Mouse (Mus musculus) forebrain, embryonic 11.5 days (tissue): Measurements from ENCODE around the gene Acadsb. TPM values are rescaled to one million over a fixed set of nuclear protein-coding genes. Genes with fewer than 3 reads are reported as not detected.

Source experiments
- ATAC-seq: fragments of 200-750 bp; cut with Nextera tagmentation; replicated peaks from 2 replicates; pipeline ENCODE4 v1.8.0; 2017; ENCODE audit warnings: moderate TSS enrichment; ENCODE audit not compliant: low FRiP score
- DNase-seq: peaks from one replicate; pipeline ENCODE4 v3.0.0-alpha.2; 2017; ENCODE audit warnings: low spot score
- H3K27ac ChIP-seq: fragments of 300-500 bp; sonication (generic); 2 replicates; pipeline ENCODE4 v1.5.1; 2014; ENCODE audit warnings: low read depth, low read length
- H3K27me3 ChIP-seq: fragments of 300-500 bp; sonication (generic); 2 replicates; pipeline ENCODE4 v1.6.1; 2014; ENCODE audit warnings: mild to moderate bottlenecking, low read length, mixed read lengths; ENCODE audit not compliant: control insufficient read depth, insufficient read depth
- H3K36me3 ChIP-seq: fragments of 300-500 bp; sonication (generic); 2 replicates; pipeline ENCODE4 v1.6.1; 2014; ENCODE audit warnings: mild to moderate bottlenecking, low read length, moderate library complexity, mixed read lengths; ENCODE audit not compliant: control insufficient read depth, insufficient read depth
- H3K4me1 ChIP-seq: fragments of 300-500 bp; sonication (generic); replicated peaks from 2 replicates; pipeline ENCODE4 v1.6.1; 2014; ENCODE audit warnings: low read length, mixed read lengths; ENCODE audit not compliant: control insufficient read depth, insufficient read depth
- H3K4me2 ChIP-seq: fragments of 300-500 bp; sonication (generic); 2 replicates; pipeline ENCODE4 v1.6.1; 2014; ENCODE audit warnings: low read depth, mild to moderate bottlenecking, low read length, moderate library complexity, mixed read lengths; ENCODE audit not compliant: severe bottlenecking
- H3K4me3 ChIP-seq: fragments of 300-500 bp; sonication (generic); 2 replicates; pipeline ENCODE4 v1.5.1; 2014; ENCODE audit warnings: low read depth, low read length
- H3K9ac ChIP-seq: fragments of 300-500 bp; sonication (generic); 2 replicates; pipeline ENCODE4 v1.6.1; 2014; ENCODE audit warnings: low read length
- H3K9me3 ChIP-seq: fragments of 300-500 bp; sonication (generic); 2 replicates; pipeline ENCODE4 v1.6.1; 2016; ENCODE audit warnings: low read length, mixed read lengths; ENCODE audit not compliant: control insufficient read depth
- WGBS: fragments of 180-500 bp; shearing (Covaris S2); extraction: QIAGEN DNeasy Blood & Tissue Kit; methylation state at CpG from one replicate; pipeline ENCODE4 v1.1.7; 2014; 5-methylcytosine and 5-hydroxymethylcytosine counted together
- polyA plus RNA-seq: library from polyadenylated mRNA; unstranded; fragments of >200 nt; fragmentation: Nextera tagmentation; extraction: Ambion mirVana; gene quantifications from 2 replicates; pipeline ENCODE4 v1.2.1, GENCODE M21; 2014

The Acadsb gene
- 74.1 and 74.6 TPM in 2 replicates for polyA plus RNA-seq

- peak; percentile 98 for ATAC-seq
- Histone ChIP-seq H3K4me3 (peak within 1 kb of the TSS; percentile 94), H3K4me2 (peak within 1 kb of the TSS; percentile 81), H3K9ac (peak within 1 kb of the TSS; percentile 94), H3K36me3 (no peaks in the 10 kb centered on the region), H3K27ac (0 out of 2 replicates have a peak within 1 kb of the TSS, but pooled peaks have one; percentile 25), H3K27me3 (no peaks in the 10 kb centered on the region), H3K4me1 (peaks cover 11% of the 10 kb centered on the region; the same call in 1 of the 2 replicates), H3K9me3 (no peaks in the 10 kb centered on the region)
- under 1% methylated on average over 42 of the region's 42 CpGs for WGBS
- DNase-seq = peak; percentile 97
Measured at GRCm38 (mm10) chr7:131410416-131411058, at the start of gene Acadsb, which contains the start of gene Ikzf5. Gene Acadsb (plus strand): TSS chr7:131410601. Gene Ikzf5 (minus strand): TSS chr7:131410521.

GRCm38 (mm10) chr7:131362269-131362614 is 48.2 kb upstream of the Acadsb start:
- Histone ChIP-seq H3K9me3 (no peaks in the 10 kb centered on the region), H3K27me3 (no peaks in the 10 kb centered on the region), H3K36me3 (no peaks in the 10 kb centered on the region; the same call in 1 of the 2 replicates), H3K9ac (peak overlapping the region; percentile 96), H3K27ac (peak overlapping the region; percentile 70), H3K4me1 (peaks cover 5% of the 10 kb centered on the region; the same call in 1 of the 2 replicates), H3K4me3 (peak overlapping the region; percentile 78), H3K4me2 (peak overlapping the region; percentile 95)
- peak; percentile 80 for ATAC-seq
- WGBS = under 1% methylated on average over 35 of the region's 35 CpGs
- DNase-seq = no peak

- WGBS = under 1% methylated on average over 55 of the region's 55 CpGs
- H3K27me3 ChIP-seq = no peaks in the 10 kb centered on the region
- ATAC-seq = peak; percentile 96
Measured at GRCm38 (mm10) chr7:131362615-131363300, 47.6 kb upstream of the Acadsb start, which contains the start of gene 2310057M21Rik. Gene 2310057M21Rik (minus strand): TSS chr7:131362759.

GRCm38 (mm10) chr7:131364131-131364530 is 46.3 kb upstream of the Acadsb start:
- Histone ChIP-seq H3K9ac (no peak overlapping the region), H3K27ac (no peak overlapping the region), H3K4me1 (peaks cover 5% of the 10 kb centered on the region; the same call in 1 of the 2 replicates), H3K4me3 (no peak overlapping the region), H3K4me2 (no peak overlapping the region), H3K27me3 (no peaks in the 10 kb centered on the region), H3K36me3 (no peaks in the 10 kb centered on the region), H3K9me3 (no peaks in the 10 kb centered on the region)
- WGBS = 95% methylated on average over 8 of the region's 8 CpGs
- DNase-seq (no peak), ATAC-seq (no peak)

More at GRCm38 (mm10) chr7:131362615-131363300, 47.6 kb upstream of the Acadsb start, which contains the start of gene 2310057M21Rik:
- H3K9ac ChIP-seq = peak within 1 kb of the TSS; percentile 96
- peaks cover 5% of the 10 kb centered on the region; the same call in 1 of the 2 replicates for H3K4me1 ChIP-seq
- H3K36me3 ChIP-seq = no peaks in the 10 kb centered on the region
- H3K9me3 ChIP-seq = no peaks in the 10 kb centered on the region
- H3K4me2 ChIP-seq = peak within 1 kb of the TSS; percentile 95
- peak within 1 kb of the TSS; percentile 82 for H3K27ac ChIP-seq
- peak within 1 kb of the TSS; percentile 78 for H3K4me3 ChIP-seq
- peak; percentile 98 for DNase-seq

- ATAC-seq (peak; percentile 95), DNase-seq (peak; percentile 94)
- Histone ChIP-seq H3K9me3 (no peaks in the 10 kb centered on the region), H3K4me2 (peak within 1 kb of the TSS; percentile 82), H3K4me3 (peak within 1 kb of the TSS; percentile 73), H3K27ac (peak within 1 kb of the TSS; percentile 68), H3K27me3 (no peaks in the 10 kb centered on the region), H3K36me3 (no peaks in the 10 kb centered on the region; the same call in 1 of the 2 replicates), H3K9ac (peak within 1 kb of the TSS; percentile 96), H3K4me1 (no peaks in the 10 kb centered on the region)
- 5% methylated on average over 47 of the region's 47 CpGs for WGBS
Measured at GRCm38 (mm10) chr7:131370648-131371469, 39.5 kb upstream of the Acadsb start, which contains the start of gene Pstk. Gene Pstk (plus strand): TSS chr7:131371141.

GRCm38 (mm10) chr7:131371470-131371860 is 38.9 kb upstream of the Acadsb start:
- Histone ChIP-seq H3K27me3 (no peaks in the 10 kb centered on the region), H3K4me3 (peak overlapping the region; percentile 73), H3K4me2 (peak overlapping the region; percentile 82), H3K4me1 (no peaks in the 10 kb centered on the region), H3K27ac (peak overlapping the region; percentile 68), H3K36me3 (no peaks in the 10 kb centered on the region; the same call in 1 of the 2 replicates), H3K9me3 (no peaks in the 10 kb centered on the region), H3K9ac (peak overlapping the region; percentile 96)
- DNase-seq (no peak), ATAC-seq (peak; percentile 48; the same call in 1 of the 2 replicates)
- 6% methylated on average over 9 of the region's 9 CpGs for WGBS

GRCm38 (mm10) chr7:131371880-131372651 is 38.3 kb upstream of the Acadsb start:
- no peak for ATAC-seq
- no peak for DNase-seq
- Histone ChIP-seq H3K9ac (peak overlapping the region; percentile 96; the same call in 1 of the 2 replicates), H3K4me2 (peak overlapping the region; percentile 82; the same call in 1 of the 2 replicates), H3K27me3 (no peaks in the 10 kb centered on the region), H3K27ac (no peak overlapping the region), H3K4me1 (no peaks in the 10 kb centered on the region), H3K36me3 (no peaks in the 10 kb centered on the region; the same call in 1 of the 2 replicates), H3K9me3 (no peaks in the 10 kb centered on the region), H3K4me3 (peak overlapping the region; percentile 73; the same call in 1 of the 2 replicates)
- 73% methylated on average over 9 of the region's 9 CpGs for WGBS
